ENCODE assay signal across 8 mouse cellular contexts in genomic region chr17:87142271-87142670, GRCm38 (mm10). TPM values are rescaled to one million over a fixed set of nuclear protein-coding genes. Genes with fewer than 3 reads are reported as not detected.
DNase-seq lines count a peak whose midpoint lies in the region; ATAC-seq and TF ChIP-seq lines count a peak whose summit lies in the region.

No protein-coding gene starts in this region.

- H3K9me3 ChIP-seq in midbrain, embryonic 15.5 days: no peaks in the 10 kb centered on the region
- H3K9me3 ChIP-seq in midbrain, embryonic 16.5 days (replicated peaks; ENCODE audit: control insufficient read depth, low read length, poor library complexity, severe bottlenecking): no peaks in the 10 kb centered on the region
- no peaks in the 10 kb centered on the region for H3K9me3 ChIP-seq in embryonic facial prominence, embryonic 12.5 days
- H3K9me3 ChIP-seq in heart, postnatal 0 days (replicated peaks; ENCODE audit: control insufficient read depth, low read length): no peaks in the 10 kb centered on the region
- no peaks in the 10 kb centered on the region for H3K9me3 ChIP-seq in limb, embryonic 14.5 days (ENCODE audit: control insufficient read depth, low read length)
- no peaks in the 10 kb centered on the region for H3K9me3 ChIP-seq in forebrain, embryonic 13.5 days (replicated peaks)

- TF ChIP-seq POLR2A in limb, embryonic 14.5 days (IDR thresholded peaks at IDR 0.05; ENCODE audit: borderline replicate concordance, extremely low read depth, insufficient read depth, insufficient read length): no peak

- WGBS in midbrain, embryonic 15.5 days: 64% methylated on average over 11 of the region's 11 CpGs
- 64% methylated on average over 11 of the region's 11 CpGs for WGBS in midbrain, embryonic 16.5 days
- 48% methylated on average over 11 of the region's 11 CpGs for WGBS in embryonic facial prominence, embryonic 12.5 days
- WGBS in heart, postnatal 0 days: 35% methylated on average over 11 of the region's 11 CpGs
- 32% methylated on average over 11 of the region's 11 CpGs for WGBS in limb, embryonic 14.5 days
- 71% methylated on average over 11 of the region's 11 CpGs for WGBS in forebrain, embryonic 13.5 days

- DNase-seq in heart, postnatal 0 days (ENCODE audit: low spot score): peak; percentile 76
- peak; percentile 43 for DNase-seq in limb, embryonic 14.5 days (ENCODE audit: low spot score)
- peak; percentile 72 for DNase-seq in skeletal muscle tissue, adult 2 months (ENCODE audit: low read depth, low spot score)

- 0 out of 2 replicates have a peak overlapping the region, but pooled peaks have one; percentile 8 for H3K4me2 ChIP-seq in midbrain, embryonic 15.5 days
- H3K4me2 ChIP-seq in midbrain, embryonic 16.5 days (ENCODE audit: low read length): no peak overlapping the region
- peak overlapping the region; percentile 17; the same call in 1 of the 2 replicates for H3K4me2 ChIP-seq in embryonic facial prominence, embryonic 12.5 days (replicated peaks)
- H3K4me2 ChIP-seq in heart, postnatal 0 days (ENCODE audit: low read depth, low read length): peak overlapping the region; percentile 44
- H3K4me2 ChIP-seq in limb, embryonic 14.5 days (replicated peaks; ENCODE audit: low read depth, low read length, severe bottlenecking): peak overlapping the region; percentile 14
- H3K4me2 ChIP-seq in forebrain, embryonic 13.5 days: no peak overlapping the region

- H3K36me3 ChIP-seq in midbrain, embryonic 15.5 days (replicated peaks): no peaks in the 10 kb centered on the region
- no peaks in the 10 kb centered on the region for H3K36me3 ChIP-seq in midbrain, embryonic 16.5 days (ENCODE audit: control insufficient read depth, insufficient read depth, low read length)
- H3K36me3 ChIP-seq in embryonic facial prominence, embryonic 12.5 days: no peaks in the 10 kb centered on the region
- H3K36me3 ChIP-seq in heart, postnatal 0 days (replicated peaks; ENCODE audit: control insufficient read depth, insufficient read depth, low read length): no peaks in the 10 kb centered on the region
- no peaks in the 10 kb centered on the region for H3K36me3 ChIP-seq in limb, embryonic 14.5 days (ENCODE audit: control insufficient read depth, insufficient read depth, low read length)
- no peaks in the 10 kb centered on the region for H3K36me3 ChIP-seq in forebrain, embryonic 13.5 days (ENCODE audit: poor library complexity, severe bottlenecking)

- H3K27ac ChIP-seq in midbrain, embryonic 15.5 days: no peak overlapping the region
- no peak overlapping the region for H3K27ac ChIP-seq in midbrain, embryonic 16.5 days (ENCODE audit: low read length)
- H3K27ac ChIP-seq in embryonic facial prominence, embryonic 12.5 days: no peak overlapping the region
- peak overlapping the region; percentile 59; the same call in 1 of the 2 replicates for H3K27ac ChIP-seq in heart, postnatal 0 days (ENCODE audit: low read depth)
- 0 out of 2 replicates have a peak overlapping the region, but pooled peaks have one; percentile 10 for H3K27ac ChIP-seq in limb, embryonic 14.5 days (replicated peaks; ENCODE audit: low read depth, low read length)
- no peak overlapping the region for H3K27ac ChIP-seq in forebrain, embryonic 13.5 days

- no peak for ATAC-seq in midbrain, embryonic 15.5 days (replicated peaks)
- ATAC-seq in midbrain, embryonic 16.5 days: no peak
- ATAC-seq in embryonic facial prominence, embryonic 12.5 days (ENCODE audit: insufficient number of reproducible peaks, insufficient read depth, low FRiP score, low TSS enrichment): no peak
- peak; percentile 84 for ATAC-seq in heart, postnatal 0 days (ENCODE audit: insufficient read depth, low read depth)
- ATAC-seq in limb, embryonic 14.5 days (ENCODE audit: low FRiP score, low read depth): peak; percentile 81
- no peak for ATAC-seq in forebrain, embryonic 13.5 days
- no peak for ATAC-seq in frontal cortex, adult (ENCODE audit: low TSS enrichment)

- TF ChIP-seq CTCF in heart, postnatal 0 days (IDR thresholded peaks at IDR 0.05; ENCODE audit: low read depth): no peak

- H3K4me3 ChIP-seq in midbrain, embryonic 15.5 days: no peak overlapping the region
- H3K4me3 ChIP-seq in midbrain, embryonic 16.5 days (ENCODE audit: low read depth, low read length): no peak overlapping the region
- H3K4me3 ChIP-seq in embryonic facial prominence, embryonic 12.5 days: no peak overlapping the region
- 0 out of 2 replicates have a peak overlapping the region, but pooled peaks have one; percentile 2 for H3K4me3 ChIP-seq in heart, postnatal 0 days (ENCODE audit: low read depth, low read length)
- 0 out of 2 replicates have a peak overlapping the region, but pooled peaks have one; percentile 2 for H3K4me3 ChIP-seq in limb, embryonic 14.5 days (replicated peaks; ENCODE audit: low read length)
- no peak overlapping the region for H3K4me3 ChIP-seq in forebrain, embryonic 13.5 days

- no peaks in the 10 kb centered on the region for H3K27me3 ChIP-seq in midbrain, embryonic 15.5 days (replicated peaks)
- H3K27me3 ChIP-seq in midbrain, embryonic 16.5 days (ENCODE audit: control insufficient read depth, insufficient read depth, low read depth, low read length): no peaks in the 10 kb centered on the region
- H3K27me3 ChIP-seq in embryonic facial prominence, embryonic 12.5 days: no peaks in the 10 kb centered on the region
- H3K27me3 ChIP-seq in heart, postnatal 0 days (ENCODE audit: control insufficient read depth, insufficient read depth, low read length): no peaks in the 10 kb centered on the region
- H3K27me3 ChIP-seq in limb, embryonic 14.5 days (ENCODE audit: control insufficient read depth, insufficient read depth, low read length): no peaks in the 10 kb centered on the region
- H3K27me3 ChIP-seq in forebrain, embryonic 13.5 days: no peaks in the 10 kb centered on the region

- TF ChIP-seq EP300 in heart, postnatal 0 days (IDR thresholded peaks at IDR 0.05; ENCODE audit: low read depth): no peak

- H3K4me1 ChIP-seq in midbrain, embryonic 15.5 days: no peaks in the 10 kb centered on the region
- H3K4me1 ChIP-seq in midbrain, embryonic 16.5 days (ENCODE audit: control insufficient read depth, insufficient read depth, low read length): no peaks in the 10 kb centered on the region
- peaks cover 6% of the 10 kb centered on the region for H3K4me1 ChIP-seq in embryonic facial prominence, embryonic 12.5 days
- no peaks in the 10 kb centered on the region for H3K4me1 ChIP-seq in heart, postnatal 0 days (ENCODE audit: control insufficient read depth, insufficient read depth)
- H3K4me1 ChIP-seq in limb, embryonic 14.5 days (ENCODE audit: control insufficient read depth, insufficient read depth, low read length): peaks cover 2% of the 10 kb centered on the region; the same call in 1 of the 2 replicates
- H3K4me1 ChIP-seq in forebrain, embryonic 13.5 days: no peaks in the 10 kb centered on the region

- H3K9ac ChIP-seq in midbrain, embryonic 15.5 days: no peak overlapping the region
- H3K9ac ChIP-seq in midbrain, embryonic 16.5 days (ENCODE audit: low read depth, low read length): no peak overlapping the region
- H3K9ac ChIP-seq in embryonic facial prominence, embryonic 12.5 days: no peak overlapping the region
- no peak overlapping the region for H3K9ac ChIP-seq in heart, postnatal 0 days (replicated peaks; ENCODE audit: low read depth, low read length)
- no peak overlapping the region for H3K9ac ChIP-seq in limb, embryonic 14.5 days (ENCODE audit: low read depth, low read length, severe bottlenecking)
- H3K9ac ChIP-seq in forebrain, embryonic 13.5 days: no peak overlapping the region

RNA-seq across cellular contexts. Expression of gene Socs5, which starts 34.8 kb away (rescaled TPM):
- polyA plus RNA-seq in midbrain, embryonic 15.5 days (2015; fragmentation: Nextera tagmentation; extraction: Ambion mirVana): 14.8 and 16.2 TPM in 2 replicates
- 14.4 and 14.5 TPM in 2 replicates for polyA plus RNA-seq in midbrain, embryonic 16.5 days (2015; fragmentation: Nextera tagmentation; extraction: Ambion mirVana)
- 19.1 and 23.6 TPM in 2 replicates for polyA plus RNA-seq in embryonic facial prominence, embryonic 12.5 days (2016; fragmentation: Nextera tagmentation; extraction: Ambion mirVana)
- 11.4 and 17.7 TPM in 2 replicates for total RNA-seq in heart, postnatal 0 days (2014; rRNA removed; ENCODE audit: low replicate concordance)
- polyA plus RNA-seq in heart, postnatal 0 days (2015; fragmentation: Nextera tagmentation; extraction: Ambion mirVana): 7.3 and 7.9 TPM in 2 replicates
- 18.4 TPM in 2 replicates for polyA plus RNA-seq in limb, embryonic 14.5 days (2012; rRNA removed)
- polyA plus RNA-seq in limb, embryonic 14.5 days (2014; fragmentation: Nextera tagmentation; extraction: Ambion mirVana): 21.2 and 27.3 TPM in 2 replicates
- 7.5 and 8.2 TPM in 2 replicates for polyA plus RNA-seq in forebrain, embryonic 13.5 days (2015; fragmentation: Nextera tagmentation; extraction: Ambion mirVana)

Comparison
In these comparisons a context has a peak if more than half of its experiments do, and no peak if none do; other contexts are left out.
1. H3K4me2 ChIP-seq: peak in midbrain, embryonic 15.5 days (single experiment), embryonic facial prominence, embryonic 12.5 days (single experiment), heart, postnatal 0 days (single experiment) and limb, embryonic 14.5 days (single experiment); none in midbrain, embryonic 16.5 days (single experiment) and forebrain, embryonic 13.5 days (single experiment).
2. ATAC-seq: peak in heart, postnatal 0 days (single experiment) and limb, embryonic 14.5 days (single experiment); none in midbrain, embryonic 15.5 days (single experiment), midbrain, embryonic 16.5 days (single experiment), embryonic facial prominence, embryonic 12.5 days (single experiment), forebrain, embryonic 13.5 days (single experiment) and frontal cortex, adult (single experiment).
3. H3K27ac ChIP-seq: peak in heart, postnatal 0 days (single experiment) and limb, embryonic 14.5 days (single experiment); none in midbrain, embryonic 15.5 days (single experiment), midbrain, embryonic 16.5 days (single experiment), embryonic facial prominence, embryonic 12.5 days (single experiment) and forebrain, embryonic 13.5 days (single experiment).
4. H3K4me3 ChIP-seq: peak in heart, postnatal 0 days (single experiment) and limb, embryonic 14.5 days (single experiment); none in midbrain, embryonic 15.5 days (single experiment), midbrain, embryonic 16.5 days (single experiment), embryonic facial prominence, embryonic 12.5 days (single experiment) and forebrain, embryonic 13.5 days (single experiment).
5. Peak in every context shown above with its lines, with median percentiles within 50 percentile points of each other: DNase-seq.